Mouse (Mus musculus): ENCODE results near the gene Fat3. TPM values are rescaled to one million over a fixed set of nuclear protein-coding genes. Genes with fewer than 3 reads are reported as not detected.

Gene Fat3
- polyA plus RNA-seq, 1 experiment = 0.51 TPM

DNA sequence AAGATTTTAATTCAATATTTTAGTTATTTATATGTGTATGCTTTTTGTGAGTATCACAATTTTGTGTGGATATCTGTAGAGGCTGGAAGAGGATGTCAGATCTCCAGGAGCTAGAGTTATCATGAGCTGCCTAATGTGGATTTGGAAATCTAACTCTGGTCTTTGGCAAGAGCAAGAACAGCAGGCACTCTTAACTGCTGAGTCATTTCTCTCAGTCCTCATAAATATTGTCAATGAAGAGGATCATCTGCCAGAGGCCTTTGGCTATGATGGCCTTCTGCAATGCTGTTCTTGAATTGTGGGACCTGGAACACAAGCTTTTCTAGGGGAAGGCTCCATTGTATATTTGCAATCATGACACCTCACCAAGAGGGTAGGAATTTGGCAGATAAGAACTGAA lies 529.7 kb downstream of the Fat3 start:
- no peak overlapping the region for H3K4me3 ChIP-seq (ENCODE audit: control insufficient read depth, insufficient read depth, low read length)
- no peak for TF ChIP-seq POLR2A (IDR thresholded peaks at IDR 0.05; ENCODE audit: control insufficient read depth, extremely low read depth, insufficient read depth, low read length, poor library complexity)
- TF ChIP-seq CTCF (IDR thresholded peaks at IDR 0.05; ENCODE audit: borderline replicate concordance, control insufficient read depth, extremely low read depth, insufficient read depth, low read length, poor library complexity) = no peak
- no peak overlapping the region for H3K27ac ChIP-seq (ENCODE audit: control insufficient read depth, insufficient read depth, low read length)
- H3K36me3 ChIP-seq (ENCODE audit: control insufficient read depth, insufficient read depth, low read length) = no peaks in the 10 kb centered on the region
- H3K27me3 ChIP-seq (ENCODE audit: control insufficient read depth, insufficient read depth, low read length) = no peaks in the 10 kb centered on the region
- no peaks in the 10 kb centered on the region for H3K4me1 ChIP-seq (replicated peaks; ENCODE audit: control insufficient read depth, insufficient read depth, low read length)
- DNase-seq = no peak

- Histone ChIP-seq H3K36me3 (ENCODE audit: control insufficient read depth, insufficient read depth, low read length) (no peaks in the 10 kb centered on the region), H3K27me3 (ENCODE audit: control insufficient read depth, insufficient read depth, low read length) (no peaks in the 10 kb centered on the region), H3K4me3 (ENCODE audit: control insufficient read depth, insufficient read depth, low read length) (no peak overlapping the region), H3K4me1 (replicated peaks; ENCODE audit: control insufficient read depth, insufficient read depth, low read length) (no peaks in the 10 kb centered on the region), H3K27ac (ENCODE audit: control insufficient read depth, insufficient read depth, low read length) (no peak overlapping the region)
- WGBS = 52% methylated on average over 3 of the region's 3 CpGs
- no peak for TF ChIP-seq POLR2A (IDR thresholded peaks at IDR 0.05; ENCODE audit: control insufficient read depth, extremely low read depth, insufficient read depth, low read length, poor library complexity)
- no peak for DNase-seq
Measured at GRCm38 (mm10) chr9:15964198-15964597, 536.9 kb downstream of the Fat3 start.

DNA sequence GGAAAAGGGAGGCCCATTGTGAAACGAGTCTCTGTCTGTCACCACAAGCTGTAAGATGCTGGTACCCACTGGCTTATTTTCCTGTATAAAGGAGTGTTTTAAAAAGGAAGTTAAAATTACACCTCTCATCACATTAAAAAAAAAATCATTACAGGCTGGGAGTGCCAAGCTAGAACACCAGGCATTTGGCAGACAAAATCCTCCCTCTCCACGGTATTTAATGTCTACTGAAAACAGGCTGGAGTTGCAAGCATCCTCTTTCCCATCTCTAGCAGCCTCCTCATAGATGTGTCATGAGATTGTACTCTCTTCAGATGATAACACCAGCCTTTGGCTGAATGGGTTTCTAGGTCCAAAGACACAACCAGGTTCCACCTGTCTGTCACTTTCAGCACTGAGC lies 538.2 kb downstream of the Fat3 start:
- DNase-seq = no peak
- WGBS = 58% methylated on average over 2 of the region's 2 CpGs

GRCm38 (mm10) chr9:15958224-15958787 lies 542.8 kb downstream of the Fat3 start:
- no peak overlapping the region for H3K4me3 ChIP-seq (ENCODE audit: control insufficient read depth, insufficient read depth, low read length)
- H3K36me3 ChIP-seq (ENCODE audit: control insufficient read depth, insufficient read depth, low read length) = no peaks in the 10 kb centered on the region
- 68% methylated on average over 3 of the region's 3 CpGs for WGBS
- no peaks in the 10 kb centered on the region for H3K27me3 ChIP-seq (ENCODE audit: control insufficient read depth, insufficient read depth, low read length)
- no peaks in the 10 kb centered on the region for H3K4me1 ChIP-seq (replicated peaks; ENCODE audit: control insufficient read depth, insufficient read depth, low read length)
- no peak overlapping the region for H3K27ac ChIP-seq (ENCODE audit: control insufficient read depth, insufficient read depth, low read length)
- TF ChIP-seq CTCF (IDR thresholded peaks at IDR 0.05; ENCODE audit: borderline replicate concordance, control insufficient read depth, extremely low read depth, insufficient read depth, low read length, poor library complexity) = no peak
- TF ChIP-seq POLR2A (IDR thresholded peaks at IDR 0.05; ENCODE audit: control insufficient read depth, extremely low read depth, insufficient read depth, low read length, poor library complexity) = no peak
- DNase-seq = no peak

More for the DNA sequence above, 538.2 kb downstream of the Fat3 start:
- Histone ChIP-seq H3K27ac (ENCODE audit: control insufficient read depth, insufficient read depth, low read length) (no peak overlapping the region), H3K27me3 (ENCODE audit: control insufficient read depth, insufficient read depth, low read length) (no peaks in the 10 kb centered on the region), H3K4me3 (ENCODE audit: control insufficient read depth, insufficient read depth, low read length) (no peak overlapping the region), H3K36me3 (ENCODE audit: control insufficient read depth, insufficient read depth, low read length) (no peaks in the 10 kb centered on the region), H3K4me1 (replicated peaks; ENCODE audit: control insufficient read depth, insufficient read depth, low read length) (no peaks in the 10 kb centered on the region)
- no peak for TF ChIP-seq CTCF (IDR thresholded peaks at IDR 0.05; ENCODE audit: borderline replicate concordance, control insufficient read depth, extremely low read depth, insufficient read depth, low read length, poor library complexity)

DNA sequence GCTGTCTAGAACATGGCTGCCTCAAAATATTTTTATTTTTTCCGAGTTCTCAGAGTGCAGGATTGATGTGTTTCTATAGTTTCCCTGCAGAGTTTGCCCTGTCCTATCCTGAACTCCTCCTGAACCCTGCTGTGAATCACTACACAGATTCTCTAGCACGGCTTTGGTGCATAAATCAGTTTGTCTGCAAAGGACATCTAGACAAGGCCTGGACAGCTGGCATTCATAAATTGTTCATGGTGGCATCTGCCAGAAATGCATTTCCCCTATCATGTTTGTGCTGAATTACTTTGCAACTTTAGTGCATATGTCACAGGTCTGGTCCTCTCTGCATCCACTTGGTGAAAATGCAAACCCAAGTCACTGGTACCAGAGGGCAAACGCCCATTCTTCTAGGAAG lies 543.3 kb downstream of the Fat3 start:
- no peaks in the 10 kb centered on the region for H3K4me1 ChIP-seq (replicated peaks; ENCODE audit: control insufficient read depth, insufficient read depth, low read length)
- no peak overlapping the region for H3K27ac ChIP-seq (ENCODE audit: control insufficient read depth, insufficient read depth, low read length)
- no peak for DNase-seq
- WGBS = 80% methylated on average over 3 of the region's 3 CpGs
- no peaks in the 10 kb centered on the region for H3K27me3 ChIP-seq (ENCODE audit: control insufficient read depth, insufficient read depth, low read length)
- no peak for TF ChIP-seq CTCF (IDR thresholded peaks at IDR 0.05; ENCODE audit: borderline replicate concordance, control insufficient read depth, extremely low read depth, insufficient read depth, low read length, poor library complexity)
- no peak for TF ChIP-seq POLR2A (IDR thresholded peaks at IDR 0.05; ENCODE audit: control insufficient read depth, extremely low read depth, insufficient read depth, low read length, poor library complexity)
- no peaks in the 10 kb centered on the region for H3K36me3 ChIP-seq (ENCODE audit: control insufficient read depth, insufficient read depth, low read length)
- no peak overlapping the region for H3K4me3 ChIP-seq (ENCODE audit: control insufficient read depth, insufficient read depth, low read length)

GRCm38 (mm10) chr9:15955147-15955782 lies 545.8 kb downstream of the Fat3 start:
- no peaks in the 10 kb centered on the region for H3K4me1 ChIP-seq (replicated peaks; ENCODE audit: control insufficient read depth, insufficient read depth, low read length)
- WGBS = 89% methylated on average over 5 of the region's 5 CpGs
- H3K36me3 ChIP-seq (ENCODE audit: control insufficient read depth, insufficient read depth, low read length) = no peaks in the 10 kb centered on the region
- no peak for DNase-seq
- TF ChIP-seq POLR2A (IDR thresholded peaks at IDR 0.05; ENCODE audit: control insufficient read depth, extremely low read depth, insufficient read depth, low read length, poor library complexity) (no peak), CTCF (IDR thresholded peaks at IDR 0.05; ENCODE audit: borderline replicate concordance, control insufficient read depth, extremely low read depth, insufficient read depth, low read length, poor library complexity) (no peak)
- no peak overlapping the region for H3K27ac ChIP-seq (ENCODE audit: control insufficient read depth, insufficient read depth, low read length)
- H3K27me3 ChIP-seq (ENCODE audit: control insufficient read depth, insufficient read depth, low read length) = no peaks in the 10 kb centered on the region
- H3K4me3 ChIP-seq (ENCODE audit: control insufficient read depth, insufficient read depth, low read length) = no peak overlapping the region

- TF ChIP-seq POLR2A (IDR thresholded peaks at IDR 0.05; ENCODE audit: control insufficient read depth, extremely low read depth, insufficient read depth, low read length, poor library complexity) (no peak), CTCF (IDR thresholded peaks at IDR 0.05; ENCODE audit: borderline replicate concordance, control insufficient read depth, extremely low read depth, insufficient read depth, low read length, poor library complexity) (no peak)
- DNase-seq = no peak
- Histone ChIP-seq H3K4me1 (replicated peaks; ENCODE audit: control insufficient read depth, insufficient read depth, low read length) (no peaks in the 10 kb centered on the region), H3K27me3 (ENCODE audit: control insufficient read depth, insufficient read depth, low read length) (no peaks in the 10 kb centered on the region), H3K36me3 (ENCODE audit: control insufficient read depth, insufficient read depth, low read length) (no peaks in the 10 kb centered on the region), H3K27ac (ENCODE audit: control insufficient read depth, insufficient read depth, low read length) (no peak overlapping the region), H3K4me3 (ENCODE audit: control insufficient read depth, insufficient read depth, low read length) (no peak overlapping the region)
- 86% methylated on average over 1 of the region's 1 CpGs for WGBS
Measured at GRCm38 (mm10) chr9:15954338-15954704, 546.8 kb downstream of the Fat3 start.

Measured in thymus, adult 2 months (tissue).